Mouse (Mus musculus): ENCODE data around the gene Nr2e3.
"Not testable (repeated sequence)": the region's sequence is repeated elsewhere in the genome, so short reads cannot be mapped to it uniquely, and the experiment has no call there.

Nr2e3 gene

GRCm38 (mm10) chr9:59960559-59960958 is at the start of gene Nr2e3:
TSS of gene Nr2e3 (minus strand) at chr9:59960659.
- DNase-seq (ENCODE audit: low spot score in 2 of 2) = no peak

- peak in 1 of 2 experiments; percentile 14 for DNase-seq (ENCODE audit: low spot score in 2 of 2)
Observed at GRCm38 (mm10) chr9:60008936-60009335, 48.5 kb upstream of the Nr2e3 start.

- DNase-seq (ENCODE audit: low spot score in 2 of 2) = no peak
Observed at GRCm38 (mm10) chr9:60002323-60002722, 41.9 kb upstream of the Nr2e3 start.

GRCm38 (mm10) chr9:60001444-60001843 is 41.0 kb upstream of the Nr2e3 start:
- DNase-seq (ENCODE audit: low spot score in 2 of 2) = no peak

GRCm38 (mm10) chr9:59997725-59998124 is 37.3 kb upstream of the Nr2e3 start:
- no peak for DNase-seq (ENCODE audit: low spot score in 2 of 2)

GRCm38 (mm10) chr9:59991407-59991806 is 30.9 kb upstream of the Nr2e3 start:
- no peak for DNase-seq (ENCODE audit: low spot score in 2 of 2)

GRCm38 (mm10) chr9:59989864-59990263 is 29.4 kb upstream of the Nr2e3 start:
- DNase-seq (ENCODE audit: low spot score in 2 of 2) = peak; percentile 36 to 73

- DNase-seq (ENCODE audit: low spot score in 2 of 2) = no peak
Observed at GRCm38 (mm10) chr9:59985900-59986572, 25.6 kb upstream of the Nr2e3 start.

- no peak for DNase-seq (ENCODE audit: low spot score in 2 of 2)
Observed at GRCm38 (mm10) chr9:59981116-59981515, 20.7 kb upstream of the Nr2e3 start.

GRCm38 (mm10) chr9:59971263-59971662 is 10.8 kb upstream of the Nr2e3 start:
- DNase-seq (ENCODE audit: low spot score in 2 of 2) = no peak

GRCm38 (mm10) chr9:59969383-59969782 is 8.9 kb upstream of the Nr2e3 start:
- peak in 1 of 2 experiments; percentile 63 for DNase-seq (ENCODE audit: low spot score in 2 of 2)

GRCm38 (mm10) chr9:59965046-59965445 is 4.6 kb upstream of the Nr2e3 start:
- no peak for DNase-seq (ENCODE audit: low spot score in 2 of 2)

GRCm38 (mm10) chr9:59964367-59964766 is 3.9 kb upstream of the Nr2e3 start:
- DNase-seq (ENCODE audit: low spot score in 2 of 2) = no peak

- DNase-seq (ENCODE audit: low spot score in 2 of 2) = peak in 1 of 2 experiments; percentile 20
Observed at GRCm38 (mm10) chr9:59961201-59961955, 919 bp upstream of the Nr2e3 start.

GRCm38 (mm10) chr9:59959276-59959675 is 1.2 kb downstream of the Nr2e3 start:
- peak; percentile 62 to 89 for DNase-seq (ENCODE audit: low spot score in 2 of 2)

- not testable (repeated sequence) for DNase-seq (ENCODE audit: low spot score in 2 of 2)
Observed at GRCm38 (mm10) chr9:59958115-59958514, 2.3 kb downstream of the Nr2e3 start.

- no peak for DNase-seq (ENCODE audit: low spot score in 2 of 2)
Observed at GRCm38 (mm10) chr9:59956496-59956895, 4.0 kb downstream of the Nr2e3 start.

GRCm38 (mm10) chr9:59955692-59956091 is 4.8 kb downstream of the Nr2e3 start:
- DNase-seq (ENCODE audit: low spot score in 2 of 2) = no peak

- no peak for DNase-seq (ENCODE audit: low spot score in 2 of 2)
Observed at GRCm38 (mm10) chr9:59955199-59955598, 5.3 kb downstream of the Nr2e3 start.

GRCm38 (mm10) chr9:59953556-59953955 is 6.9 kb downstream of the Nr2e3 start:
- DNase-seq (ENCODE audit: low spot score in 2 of 2) = peak in 1 of 2 experiments; percentile 13

GRCm38 (mm10) chr9:59952515-59953070 is 7.9 kb downstream of the Nr2e3 start:
- DNase-seq (ENCODE audit: low spot score in 2 of 2) = no peak

- DNase-seq (ENCODE audit: low spot score in 2 of 2) = peak in 1 of 2 experiments; percentile 9
Observed at GRCm38 (mm10) chr9:59951943-59952342, 8.5 kb downstream of the Nr2e3 start.

All from cerebellum, postnatal 4 days (tissue).